Mouse (Mus musculus) embryo, embryonic 9.5 days (tissue): ENCODE measurements at regions not wholly inside any gene's neighbourhood (a gene's known extent, or its start where the extent isn't known, plus 50 kb on each side); places are given as distances from the start of the nearest gene placed in this dataset.

Experiments
- DNase-seq: peaks from one replicate; pipeline ENCODE4 v3.0.0-alpha.2; 2017; ENCODE audit errors: extremely low spot score

DNA sequence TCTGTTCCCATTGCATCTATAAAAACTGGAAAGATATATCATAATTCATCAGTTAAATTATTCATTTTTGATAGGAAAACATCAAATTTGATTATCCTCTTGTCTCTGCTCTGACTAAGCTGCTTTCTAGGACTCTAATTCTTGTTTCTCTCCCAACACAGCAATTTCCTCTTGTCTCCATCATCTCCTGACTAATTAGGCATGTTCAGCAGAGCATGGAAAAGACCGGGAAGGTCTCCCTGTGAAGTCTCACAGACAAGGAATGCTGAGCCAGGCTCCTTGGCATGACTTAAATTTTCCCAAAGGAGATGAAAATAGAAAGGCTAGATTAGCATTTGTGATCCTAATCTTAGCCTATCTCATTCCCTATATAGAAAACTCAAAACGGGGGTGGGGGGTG lies 192.3 kb downstream of the Chrna7 start:
- no peak for DNase-seq

- DNase-seq = no peak
Observed at GRCm38 (mm10) chr7:63018859-63019575, 193.4 kb downstream of the Chrna7 start.

GRCm38 (mm10) chr7:62981109-62981508 lies 157.6 kb upstream of the A26c2 start:
- DNase-seq = peak; percentile 10
